Mouse (Mus musculus) intestine, embryonic 15.5 days (tissue): Measurements from ENCODE around the gene Calml4. TPM values are rescaled to one million over a fixed set of nuclear protein-coding genes. Genes with fewer than 3 reads are reported as not detected.
"Not testable (repeated sequence)": the region's sequence is repeated elsewhere in the genome, so short reads cannot be mapped to it uniquely, and the experiment has no call there.

Source experiments
- ATAC-seq: fragments of 200-750 bp; cut with Nextera tagmentation; 2 replicates; pipeline ENCODE4 v1.8.0; 2017; ENCODE audit warnings: moderate TSS enrichment, moderate library complexity
- H3K27ac ChIP-seq: fragments of 300-500 bp; sonication (generic); 2 replicates; pipeline ENCODE4 v1.5.1; 2015; ENCODE audit warnings: mild to moderate bottlenecking, inconsistent platforms
- H3K27me3 ChIP-seq: fragments of 300-500 bp; sonication (generic); replicated peaks from 2 replicates; pipeline ENCODE4 v1.6.1; 2015; ENCODE audit warnings: inconsistent platforms
- H3K36me3 ChIP-seq: fragments of 300-500 bp; sonication (generic); 2 replicates; pipeline ENCODE4 v1.6.1; 2015; ENCODE audit warnings: inconsistent platforms
- H3K4me1 ChIP-seq: fragments of 300-500 bp; sonication (generic); replicated peaks from 2 replicates; pipeline ENCODE4 v1.6.1; 2015; ENCODE audit warnings: inconsistent platforms
- H3K4me2 ChIP-seq: fragments of 300-500 bp; sonication (generic); replicated peaks from 2 replicates; pipeline ENCODE4 v1.6.1; 2015; ENCODE audit warnings: mild to moderate bottlenecking, inconsistent platforms
- H3K4me3 ChIP-seq: fragments of 300-500 bp; sonication (generic); replicated peaks from 2 replicates; pipeline ENCODE4 v1.5.1; 2015; ENCODE audit warnings: inconsistent platforms
- H3K9ac ChIP-seq: fragments of 300-500 bp; sonication (generic); 2 replicates; pipeline ENCODE4 v1.6.1; 2015; ENCODE audit warnings: inconsistent platforms
- H3K9me3 ChIP-seq: fragments of 300-500 bp; sonication (generic); 2 replicates; pipeline ENCODE4 v1.6.1; 2016; ENCODE audit warnings: inconsistent platforms
- WGBS: fragments of 180-500 bp; shearing (Covaris S2); methylation state at CpG from one replicate; pipeline ENCODE4 v1.1.7; 2015; 5-methylcytosine and 5-hydroxymethylcytosine counted together
- polyA plus RNA-seq: library from polyadenylated mRNA; unstranded; fragments of >200 nt; fragmentation: Nextera tagmentation; extraction: Ambion mirVana; gene quantifications from 2 replicates; pipeline ENCODE4 v1.2.1, GENCODE M21; 2015

Gene Calml4
- polyA plus RNA-seq, 1 experiment from 2014 or later: 193 TPM

DNA sequence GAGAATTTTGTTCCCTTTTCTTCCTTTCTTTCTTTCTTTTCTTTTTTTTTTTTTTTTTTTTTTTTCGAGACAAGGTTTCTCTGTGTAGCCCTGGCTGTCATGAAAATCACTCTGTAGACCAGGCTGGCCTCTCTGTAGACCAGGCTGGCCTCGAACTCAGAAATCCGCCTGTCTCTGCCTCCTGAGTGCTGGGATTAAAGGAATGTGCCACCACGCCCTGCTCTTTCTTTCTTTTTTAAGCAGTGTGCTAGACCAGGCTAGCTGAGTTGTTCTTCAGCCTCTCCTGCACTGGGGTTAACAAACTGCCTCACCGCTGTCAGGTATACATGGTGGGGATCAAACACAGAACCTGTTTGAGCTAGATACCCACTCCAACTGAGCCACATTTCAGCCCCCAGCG is 38.0 kb upstream of the Calml4 start:
- not testable (repeated sequence) for H3K27me3 ChIP-seq, H3K4me1 ChIP-seq, H3K9ac ChIP-seq, H3K4me3 ChIP-seq, H3K27ac ChIP-seq, H3K9me3 ChIP-seq, ATAC-seq, H3K4me2 ChIP-seq, H3K36me3 ChIP-seq
- WGBS: 85% methylated on average over 6 of the region's 6 CpGs

DNA sequence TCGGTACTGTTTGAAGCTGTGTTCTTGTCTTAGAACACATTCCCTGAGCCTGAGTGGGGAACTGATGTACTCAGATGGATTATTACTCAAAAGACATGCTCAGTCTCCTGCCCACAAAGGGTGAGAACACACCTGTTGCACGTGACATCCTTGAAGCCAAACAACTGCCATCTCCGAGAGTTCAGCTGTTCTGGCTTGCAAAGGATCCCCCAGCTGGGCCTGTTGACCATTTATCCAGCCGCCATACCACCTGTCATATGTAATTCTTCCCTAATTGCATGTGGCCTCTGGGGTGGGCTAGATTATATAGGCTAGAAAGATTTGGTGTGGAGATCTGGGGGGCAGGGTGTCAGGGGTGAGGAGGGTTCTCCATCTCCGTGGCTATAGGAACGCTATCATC is 37.1 kb upstream of the Calml4 start:
- no peaks in the 10 kb centered on the region for H3K36me3 ChIP-seq
- peaks cover 2% of the 10 kb centered on the region; the same call in 1 of the 2 replicates for H3K4me1 ChIP-seq
- H3K4me3 ChIP-seq: no peak overlapping the region
- H3K9ac ChIP-seq: no peak overlapping the region
- no peaks in the 10 kb centered on the region for H3K9me3 ChIP-seq
- H3K4me2 ChIP-seq: no peak overlapping the region
- no peak overlapping the region for H3K27ac ChIP-seq
- no peak for ATAC-seq
- H3K27me3 ChIP-seq: no peaks in the 10 kb centered on the region
- WGBS: 81% methylated on average over 6 of the region's 6 CpGs

DNA sequence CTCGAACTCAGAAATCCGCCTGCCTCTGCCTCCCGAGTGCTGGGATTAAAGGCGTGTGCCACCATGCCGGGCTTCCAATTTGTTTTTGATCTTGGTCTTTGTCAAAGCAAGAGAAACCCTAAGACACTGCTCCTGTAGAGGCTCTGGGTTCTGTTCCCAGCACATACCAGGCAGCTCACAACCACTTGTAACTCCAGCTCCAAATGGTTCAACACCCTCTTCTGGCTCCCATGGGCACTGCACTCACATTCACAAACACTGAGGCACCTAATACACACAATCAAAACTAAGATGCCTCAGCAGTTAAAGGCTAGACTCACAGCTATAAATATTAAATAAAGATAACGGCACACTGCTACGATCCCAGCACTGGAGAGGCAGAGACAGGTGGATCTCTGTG is 36.1 kb upstream of the Calml4 start:
- H3K9me3 ChIP-seq: no peaks in the 10 kb centered on the region
- H3K4me2 ChIP-seq: no peak overlapping the region
- no peak overlapping the region for H3K27ac ChIP-seq
- H3K9ac ChIP-seq: no peak overlapping the region
- H3K36me3 ChIP-seq: no peaks in the 10 kb centered on the region
- WGBS: 96% methylated on average over 7 of the region's 7 CpGs
- H3K4me3 ChIP-seq: no peak overlapping the region
- no peaks in the 10 kb centered on the region for H3K27me3 ChIP-seq
- no peak for ATAC-seq
- peaks cover 9% of the 10 kb centered on the region; the same call in 1 of the 2 replicates for H3K4me1 ChIP-seq

DNA sequence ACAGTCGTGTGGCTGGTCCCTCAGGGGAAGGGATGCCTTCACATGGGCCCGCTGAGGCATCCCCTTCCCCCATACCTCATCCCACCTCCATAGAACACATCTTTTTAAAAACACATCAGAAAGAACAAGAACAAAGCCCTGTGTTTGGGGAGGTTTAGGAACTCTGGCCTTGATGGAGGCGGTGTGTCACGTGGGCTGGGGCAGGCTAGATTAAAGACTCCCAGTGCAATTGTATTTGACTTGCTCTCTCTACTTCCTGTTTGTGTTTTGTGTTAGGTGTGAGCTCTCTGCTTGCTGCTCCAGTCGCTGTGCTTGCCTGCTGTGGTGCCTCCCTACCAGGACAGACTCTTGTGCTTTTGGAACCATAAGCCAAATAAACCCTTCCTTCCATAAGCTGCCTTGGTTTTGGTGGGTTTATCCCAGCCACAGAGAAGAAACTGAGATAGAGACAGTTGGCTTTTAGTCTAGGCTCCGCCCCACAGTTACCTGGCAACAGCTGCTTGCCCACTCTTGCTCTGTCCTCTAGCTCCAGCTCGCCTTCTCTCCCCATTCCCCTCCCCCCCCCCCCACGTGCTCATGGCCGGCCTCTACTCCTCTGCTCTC is 32.0 kb upstream of the Calml4 start:
- 0 out of 2 replicates have a peak overlapping the region, but pooled peaks have one; percentile 4 for H3K4me2 ChIP-seq
- H3K4me1 ChIP-seq: peaks cover 9% of the 10 kb centered on the region; the same call in 1 of the 2 replicates
- H3K27me3 ChIP-seq: no peaks in the 10 kb centered on the region
- no peaks in the 10 kb centered on the region for H3K9me3 ChIP-seq
- no peak overlapping the region for H3K4me3 ChIP-seq
- H3K9ac ChIP-seq: no peak overlapping the region
- H3K36me3 ChIP-seq: no peaks in the 10 kb centered on the region
- WGBS: 15% methylated on average over 9 of the region's 9 CpGs
- no peak overlapping the region for H3K27ac ChIP-seq
- ATAC-seq: no peak

DNA sequence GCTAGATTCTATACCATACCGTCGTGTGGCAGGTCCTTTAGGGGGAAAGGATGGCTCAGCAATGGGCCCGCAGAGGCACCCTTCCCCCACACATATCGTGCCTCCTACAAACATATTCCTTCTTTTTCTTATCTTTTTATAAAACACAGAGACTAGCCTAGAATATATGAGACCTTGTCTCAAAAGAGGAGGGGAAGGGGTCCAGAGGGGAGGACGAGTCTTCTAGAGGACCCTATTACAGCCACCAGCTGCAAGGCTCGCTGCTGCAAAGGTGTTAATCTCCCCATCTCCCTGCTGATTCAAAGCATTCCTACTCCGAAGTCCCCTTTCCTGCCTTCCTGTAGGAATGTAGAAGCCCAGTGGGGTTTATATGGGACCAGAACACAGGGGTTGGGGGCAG is 31.4 kb upstream of the Calml4 start:
- Histone ChIP-seq H3K9me3 (no peaks in the 10 kb centered on the region), H3K4me1 (peaks cover 9% of the 10 kb centered on the region; the same call in 1 of the 2 replicates), H3K9ac (no peak overlapping the region), H3K27me3 (no peaks in the 10 kb centered on the region), H3K36me3 (no peaks in the 10 kb centered on the region), H3K27ac (no peak overlapping the region), H3K4me3 (no peak overlapping the region), H3K4me2 (0 out of 2 replicates have a peak overlapping the region, but pooled peaks have one; percentile 4)
- 16% methylated on average over 7 of the region's 7 CpGs for WGBS
- ATAC-seq: no peak

DNA sequence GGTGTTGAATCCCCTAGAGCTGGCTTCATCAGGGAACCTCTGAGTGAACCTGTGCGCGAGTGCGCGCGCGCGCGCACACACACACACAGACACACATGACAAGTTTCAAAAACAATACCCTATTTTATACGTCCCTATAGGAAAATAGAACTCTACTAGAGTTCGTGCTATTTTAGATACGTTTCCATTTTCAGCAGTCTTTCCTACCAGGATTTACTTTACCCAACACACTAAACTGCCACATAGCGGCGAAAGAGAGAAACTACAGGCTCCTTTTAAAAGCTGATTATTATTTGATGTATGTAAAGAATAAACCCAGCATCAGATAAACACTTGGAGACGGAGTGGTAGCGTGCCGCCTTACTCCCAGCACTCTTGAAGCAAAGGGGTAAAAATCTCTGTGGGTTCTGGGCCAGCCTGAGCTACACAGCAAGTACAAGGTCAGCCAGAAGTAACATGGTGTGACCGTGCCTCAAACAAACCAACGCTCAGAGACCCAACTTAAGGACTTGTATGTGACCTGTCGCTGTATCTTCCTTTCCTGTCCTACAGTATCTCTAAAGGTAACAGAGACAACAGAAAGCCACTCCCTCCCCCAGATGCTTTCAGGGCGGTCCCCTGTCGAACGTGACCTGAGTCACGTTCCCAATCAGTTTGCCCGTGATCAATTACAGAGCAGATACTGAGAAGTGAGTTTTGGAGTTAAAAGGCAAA is 29.8 kb upstream of the Calml4 start:
- Histone ChIP-seq H3K4me3 (peak overlapping the region; percentile 15), H3K27ac (peak overlapping the region; percentile 29)
- WGBS: 6% methylated on average over 24 of the region's 24 CpGs

DNA sequence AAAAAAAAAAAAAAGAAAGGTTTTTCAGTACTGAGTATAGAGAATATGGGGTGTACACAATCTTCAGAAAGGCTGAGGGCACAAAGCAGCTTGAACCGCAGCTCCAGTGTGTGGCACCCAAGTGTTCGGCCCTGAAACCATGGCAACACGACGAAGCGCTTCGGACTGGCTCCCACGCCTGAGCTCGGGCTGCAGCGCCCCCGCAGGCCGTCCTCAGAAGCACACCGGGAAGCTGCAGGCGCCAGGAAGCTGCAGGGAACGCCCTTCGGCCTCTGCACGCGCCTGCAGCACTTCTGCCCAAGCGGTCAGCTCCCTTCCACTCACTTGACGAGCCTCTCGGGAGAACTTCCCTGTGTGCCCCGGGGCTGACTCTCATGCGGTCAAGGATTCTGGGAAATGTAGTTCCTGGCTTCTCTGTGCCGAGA is 29.2 kb upstream of the Calml4 start:
- Histone ChIP-seq H3K36me3 (no peaks in the 10 kb centered on the region), H3K9me3 (no peaks in the 10 kb centered on the region), H3K4me1 (peaks cover 9% of the 10 kb centered on the region; the same call in 1 of the 2 replicates), H3K9ac (no peak overlapping the region), H3K4me3 (peak overlapping the region; percentile 15), H3K27me3 (no peaks in the 10 kb centered on the region), H3K4me2 (peak overlapping the region; percentile 51), H3K27ac (peak overlapping the region; percentile 29; the same call in 1 of the 2 replicates)
- WGBS: under 1% methylated on average over 23 of the region's 23 CpGs
- peak; percentile 97 for ATAC-seq

More for the DNA sequence above, 29.8 kb upstream of the Calml4 start:
- Histone ChIP-seq H3K27me3 (no peaks in the 10 kb centered on the region), H3K4me1 (peaks cover 9% of the 10 kb centered on the region; the same call in 1 of the 2 replicates), H3K4me2 (peak overlapping the region; percentile 51), H3K9ac (no peak overlapping the region), H3K9me3 (no peaks in the 10 kb centered on the region), H3K36me3 (no peaks in the 10 kb centered on the region)
- ATAC-seq: peak; percentile 19

DNA sequence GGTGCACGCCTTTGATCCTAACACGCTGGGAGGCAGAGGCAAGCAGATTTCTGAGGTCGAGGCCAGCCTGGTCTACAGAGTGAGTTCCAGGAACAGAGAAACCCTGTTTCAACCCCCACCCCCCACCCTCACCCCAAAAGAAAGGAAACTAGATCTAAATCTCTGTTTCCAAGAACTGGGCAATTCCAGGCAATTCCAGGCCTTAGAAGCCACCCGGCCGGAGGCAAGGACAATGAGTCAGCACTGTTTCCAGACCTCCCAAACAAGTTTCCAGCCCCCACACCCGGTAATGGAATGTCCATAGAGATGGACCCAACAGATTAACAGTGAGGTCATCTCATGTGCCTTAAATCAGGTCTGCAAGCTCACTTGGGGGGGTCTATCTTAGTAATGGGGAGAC is 28.0 kb upstream of the Calml4 start:
- Histone ChIP-seq H3K27me3 (no peaks in the 10 kb centered on the region), H3K9ac (no peak overlapping the region), H3K36me3 (no peaks in the 10 kb centered on the region), H3K9me3 (no peaks in the 10 kb centered on the region), H3K4me2 (no peak overlapping the region), H3K4me3 (no peak overlapping the region), H3K4me1 (peaks cover 9% of the 10 kb centered on the region; the same call in 1 of the 2 replicates), H3K27ac (no peak overlapping the region)
- no peak for ATAC-seq
- 72% methylated on average over 6 of the region's 6 CpGs for WGBS

DNA sequence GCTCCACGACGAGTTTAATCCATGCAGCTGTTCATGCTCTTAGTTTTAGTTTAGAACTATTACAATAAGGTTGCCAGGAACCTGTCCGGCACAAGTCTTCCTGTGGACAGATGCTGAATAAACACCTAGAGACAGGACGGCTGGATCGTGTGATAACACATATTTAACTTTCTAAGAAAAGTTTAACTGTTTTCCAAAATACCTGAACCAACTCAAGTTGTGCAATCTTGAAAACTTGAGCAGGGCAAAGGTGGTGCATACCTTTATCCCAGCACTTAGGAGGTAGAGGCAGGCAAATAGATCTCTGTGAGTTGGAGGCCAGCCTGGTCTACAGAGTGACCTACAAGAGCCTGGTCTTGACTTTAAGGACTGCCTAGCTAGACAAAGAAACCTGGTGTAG is 23.0 kb upstream of the Calml4 start:
- 58% methylated on average over 5 of the region's 5 CpGs for WGBS
- no peak overlapping the region for H3K9ac ChIP-seq
- H3K9me3 ChIP-seq: no peaks in the 10 kb centered on the region
- no peaks in the 10 kb centered on the region for H3K36me3 ChIP-seq
- no peak for ATAC-seq
- H3K4me1 ChIP-seq: peaks cover 18% of the 10 kb centered on the region
- no peaks in the 10 kb centered on the region for H3K27me3 ChIP-seq
- H3K4me2 ChIP-seq: no peak overlapping the region
- no peak overlapping the region for H3K4me3 ChIP-seq
- no peak overlapping the region for H3K27ac ChIP-seq

DNA sequence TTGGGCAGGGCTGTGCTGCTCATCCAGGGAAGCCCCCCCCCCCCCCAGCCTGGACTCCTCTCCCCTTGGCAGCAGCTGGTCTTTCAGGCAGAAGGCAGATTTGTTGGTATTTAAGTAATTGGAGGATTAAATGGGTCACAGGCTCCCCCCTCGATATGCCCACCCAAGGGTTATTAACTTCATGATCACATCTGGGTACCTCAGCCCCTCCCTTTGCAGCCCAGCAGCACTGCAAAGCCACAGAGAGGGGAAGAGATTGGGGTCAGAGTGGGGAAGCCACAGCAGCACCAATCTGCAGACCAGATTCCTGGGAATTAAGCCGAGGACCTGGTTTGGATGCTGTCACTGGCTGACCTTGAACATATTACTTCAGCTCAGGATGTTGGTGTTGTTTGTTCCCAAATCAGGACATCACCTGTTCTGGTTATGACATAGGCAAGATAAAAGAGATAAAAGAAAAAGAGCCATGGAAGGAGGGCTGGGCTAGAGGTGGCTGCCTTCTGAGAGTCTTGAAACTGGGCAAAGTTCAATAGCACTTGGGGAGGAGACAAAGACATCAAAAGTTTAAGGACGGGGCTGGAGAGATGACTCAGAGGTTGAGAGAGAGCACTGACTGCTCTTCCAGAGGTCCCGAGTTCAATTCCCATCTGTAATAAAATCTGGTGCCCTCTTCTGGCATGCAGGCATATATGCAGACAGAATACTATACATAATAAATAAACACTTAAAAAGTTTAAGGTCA is 22.0 kb upstream of the Calml4 start:
- no peaks in the 10 kb centered on the region for H3K9me3 ChIP-seq
- H3K27me3 ChIP-seq: no peaks in the 10 kb centered on the region
- H3K9ac ChIP-seq: no peak overlapping the region
- H3K36me3 ChIP-seq: no peaks in the 10 kb centered on the region
- H3K27ac ChIP-seq: no peak overlapping the region
- no peak overlapping the region for H3K4me3 ChIP-seq
- 41% methylated on average over 4 of the region's 4 CpGs for WGBS
- 0 out of 2 replicates have a peak, but pooled peaks have one; percentile 19 for ATAC-seq
- H3K4me2 ChIP-seq: no peak overlapping the region
- H3K4me1 ChIP-seq: peaks cover 21% of the 10 kb centered on the region

DNA sequence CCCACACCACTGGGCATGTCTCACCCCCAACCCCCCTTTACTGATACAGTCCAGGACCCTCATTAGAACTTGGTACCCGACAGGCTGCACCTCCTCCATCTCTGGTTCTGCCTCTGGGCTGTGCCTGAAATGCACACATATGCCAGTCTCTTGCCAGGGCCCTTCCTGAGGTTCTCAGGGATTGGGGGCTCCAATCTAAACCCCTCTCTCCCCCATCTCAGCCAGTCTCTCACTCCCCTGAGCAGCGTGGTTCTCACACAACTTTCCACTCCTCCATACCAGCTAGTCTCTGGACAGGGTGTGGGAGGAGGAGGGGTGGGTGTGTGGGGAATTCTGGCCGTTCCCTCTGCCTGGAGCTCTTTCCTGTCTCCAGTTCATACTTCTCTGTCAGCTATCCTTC is 20.3 kb upstream of the Calml4 start:
- H3K27me3 ChIP-seq: no peaks in the 10 kb centered on the region
- WGBS: 35% methylated on average over 3 of the region's 3 CpGs
- H3K9ac ChIP-seq: no peak overlapping the region
- no peaks in the 10 kb centered on the region for H3K9me3 ChIP-seq
- H3K36me3 ChIP-seq: no peaks in the 10 kb centered on the region
- peaks cover 21% of the 10 kb centered on the region for H3K4me1 ChIP-seq
- H3K27ac ChIP-seq: peak overlapping the region; percentile 66
- no peak for ATAC-seq
- 0 out of 2 replicates have a peak overlapping the region, but pooled peaks have one; percentile 81 for H3K4me2 ChIP-seq
- H3K4me3 ChIP-seq: no peak overlapping the region

DNA sequence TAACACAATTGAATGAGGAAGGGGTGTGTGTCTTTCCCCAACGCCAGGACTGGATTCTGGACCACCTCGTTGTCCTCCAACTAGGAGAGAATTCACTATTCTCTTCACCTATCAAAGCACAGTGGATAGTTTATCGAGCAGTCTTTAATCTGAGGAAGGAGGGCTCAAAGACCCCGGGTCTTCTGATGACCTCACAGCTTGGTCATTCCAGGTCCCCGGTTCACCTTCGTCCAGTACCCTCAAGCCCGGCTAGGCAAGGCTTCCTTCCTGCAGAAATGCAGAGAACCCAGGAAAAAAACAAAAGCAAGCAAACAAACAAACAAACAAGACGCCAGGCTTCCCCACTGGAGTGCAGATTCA is 19.8 kb upstream of the Calml4 start:
- Histone ChIP-seq H3K9ac (no peak overlapping the region), H3K4me2 (peak overlapping the region; percentile 81), H3K36me3 (no peaks in the 10 kb centered on the region), H3K27ac (peak overlapping the region; percentile 66), H3K4me3 (peak overlapping the region; percentile 78), H3K9me3 (no peaks in the 10 kb centered on the region), H3K4me1 (peaks cover 22% of the 10 kb centered on the region), H3K27me3 (no peaks in the 10 kb centered on the region)
- 12% methylated on average over 8 of the region's 8 CpGs for WGBS
- ATAC-seq: peak; percentile 21; the same call in 1 of the 2 replicates
